Mouse (Mus musculus) liver, embryonic 18 days (tissue): ENCODE data around the gene Alkbh6. TPM values are rescaled to one million over a fixed set of nuclear protein-coding genes. Genes with fewer than 3 reads are reported as not detected.

Source experiments
- polyA plus RNA-seq: library from polyadenylated mRNA; depleted of rRNA; stranded (reverse); fragments of >200 nt; gene quantifications from 2 replicates; pipeline ENCODE4 v1.2.3, GENCODE M21; 2012; rRNA removed

Gene Alkbh6
- polyA plus RNA-seq = 18.7 and 21.2 TPM in 2 replicates

DNA sequence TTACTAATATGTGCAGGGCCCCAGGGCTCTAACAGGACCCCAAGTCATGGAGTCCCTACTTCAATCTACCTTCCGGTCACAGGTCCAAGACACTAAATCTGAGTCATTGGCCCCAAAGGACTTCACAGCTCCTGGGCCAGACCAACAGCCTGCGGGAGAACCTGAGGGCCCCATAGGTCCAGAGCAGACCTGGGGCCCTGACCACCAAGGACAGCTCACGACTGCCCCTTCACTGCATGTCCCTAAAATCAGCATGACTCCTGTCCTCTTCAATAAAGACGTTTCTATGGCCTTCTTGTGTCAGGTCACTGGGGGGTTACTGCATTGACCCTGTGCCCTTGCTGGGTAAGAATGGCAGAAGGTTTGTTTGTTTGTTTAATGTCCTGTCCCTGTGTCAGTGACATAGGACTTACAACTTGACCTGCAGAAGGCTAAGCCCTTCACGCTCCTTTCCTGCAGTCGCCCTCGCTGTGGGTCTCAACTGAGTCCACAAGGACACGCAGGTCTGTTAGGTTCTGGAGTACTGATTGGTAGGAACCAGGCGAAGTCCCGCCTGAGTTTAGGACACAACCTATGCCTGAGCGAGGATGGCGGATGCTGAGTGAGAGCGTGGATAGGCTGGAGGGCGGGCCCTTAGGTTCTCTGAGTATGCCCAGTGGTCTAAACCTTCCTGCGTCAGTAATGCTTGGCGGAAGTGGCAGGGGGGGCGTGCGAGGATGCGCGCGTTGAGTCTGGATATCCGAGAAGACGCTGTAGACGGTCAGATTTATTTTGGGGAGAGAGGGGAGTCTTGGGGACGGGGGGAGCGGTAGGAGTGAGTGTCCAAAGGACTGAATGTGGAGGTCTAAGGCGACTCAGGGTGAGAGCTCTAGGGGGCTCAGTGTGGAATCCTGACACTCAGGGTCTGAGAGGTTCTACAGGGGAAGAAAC, at the start of gene Alkbh6:
TSS of gene Alkbh6 (plus strand) at position 642 of the 930 bp plus-strand sequence.

DNA sequence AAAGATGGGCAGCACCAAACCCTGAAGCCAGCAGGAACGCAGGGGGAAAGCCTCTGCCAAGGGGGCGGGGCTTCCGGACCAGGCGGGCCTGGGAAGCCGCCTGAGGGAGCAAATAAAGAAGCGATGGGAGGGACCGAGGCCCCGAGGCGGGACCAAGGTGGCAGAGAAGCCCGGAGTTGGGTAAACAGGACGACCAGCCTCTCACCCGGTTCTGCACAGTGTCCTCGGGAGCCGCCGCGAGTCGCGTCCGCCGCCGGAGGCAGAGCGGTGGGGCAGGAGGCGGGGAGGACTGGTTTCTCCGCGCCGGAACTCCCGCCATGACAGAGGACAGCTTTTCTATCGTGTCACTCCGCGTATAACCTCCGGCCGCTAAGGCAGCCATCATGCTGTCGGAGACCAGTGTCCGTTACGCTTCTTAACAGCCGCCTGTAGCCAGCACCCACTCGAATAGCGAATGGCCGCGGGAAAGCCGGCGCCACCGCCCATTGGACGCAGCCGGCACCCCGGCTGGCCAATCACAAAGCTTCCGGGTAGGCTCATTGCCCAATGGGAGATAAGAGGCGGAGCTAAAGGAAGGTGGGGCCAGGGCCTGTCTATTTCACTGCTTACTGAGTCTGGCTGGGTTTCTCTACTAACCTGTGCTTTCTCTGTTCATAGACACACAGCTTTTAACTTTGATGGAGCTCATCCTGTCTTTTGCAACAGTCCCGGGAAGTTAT, 28.4 kb upstream of the Alkbh6 start, which contains the start of the genes Thap8 and Wdr62:
TSS of gene Thap8 (plus strand) at position 144 of the 719 bp plus-strand sequence.
TSS of gene Wdr62 (minus strand) at position 469 of the 719 bp plus-strand sequence.

DNA sequence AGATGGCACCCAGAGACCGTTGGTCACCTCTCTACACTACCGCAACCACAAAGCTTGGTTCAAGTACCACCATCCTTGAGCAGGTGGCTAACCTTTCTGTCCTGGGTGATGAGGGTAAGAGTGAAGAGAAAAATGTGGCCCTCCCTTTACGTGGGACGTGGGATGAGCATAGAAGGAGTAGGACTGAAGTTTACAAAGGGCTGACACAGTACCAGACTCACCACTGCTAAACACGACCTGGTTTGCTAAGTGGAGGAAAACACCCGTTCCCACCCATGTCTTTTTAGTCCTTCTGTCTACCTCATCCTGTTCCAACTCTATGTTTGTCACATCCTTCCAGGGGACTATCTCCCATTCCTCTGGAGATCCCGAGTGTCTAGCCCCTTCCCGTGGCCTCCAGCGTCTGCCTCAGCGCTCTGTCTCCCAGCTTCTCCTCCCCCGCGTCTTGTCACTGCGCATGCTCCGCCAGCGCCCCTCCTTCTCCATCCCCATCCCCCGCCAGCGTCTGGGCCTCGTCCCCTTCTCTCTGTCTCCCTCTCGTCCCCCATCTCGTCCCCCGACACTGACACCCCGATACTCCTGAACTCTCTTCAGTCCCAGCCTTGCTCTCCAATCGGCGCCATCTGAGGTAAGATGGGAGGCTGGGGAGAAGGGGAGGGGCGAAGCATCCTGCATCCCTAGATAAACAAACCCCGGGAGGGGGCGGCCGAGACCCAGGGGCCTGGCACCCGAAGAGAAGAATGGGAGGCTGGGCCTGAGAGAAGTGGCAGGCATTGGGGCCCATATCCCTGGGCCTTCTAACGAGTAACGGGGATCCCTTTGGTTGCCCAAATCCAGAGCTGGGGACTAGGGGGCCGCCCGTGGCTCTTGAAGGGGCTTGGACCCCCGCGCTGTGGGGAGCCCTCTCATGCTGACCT, 17.0 kb upstream of the Alkbh6 start, which contains the start of gene Clip3:
TSS of gene Clip3 (plus strand) at position 514 of the 917 bp plus-strand sequence.

DNA sequence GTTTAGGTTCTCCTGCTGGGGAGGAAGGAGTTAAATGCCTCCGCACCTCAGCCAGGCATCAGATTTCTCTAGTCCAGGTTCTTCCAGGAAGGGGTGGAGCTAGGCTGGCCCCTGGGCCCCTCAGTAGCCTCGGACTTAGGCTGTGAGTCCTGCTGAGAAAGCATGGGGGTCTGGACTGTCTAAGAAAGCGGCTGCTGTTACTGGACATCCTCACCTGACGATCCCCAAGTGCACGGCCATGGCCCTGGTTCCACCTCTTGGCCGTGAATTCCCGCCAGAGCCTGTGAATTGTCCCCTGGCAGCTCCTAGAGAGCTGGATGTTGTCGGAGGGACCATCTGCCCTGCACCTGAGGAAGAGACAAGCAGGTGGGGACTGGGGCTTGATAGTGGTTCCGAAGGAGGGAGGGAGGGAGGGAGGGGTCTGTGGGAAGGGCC, 6.2 kb downstream of the Alkbh6 start, which contains the start of gene Syne4:
TSS of gene Syne4 (plus strand) at position 87 of the 435 bp plus-strand sequence.

DNA sequence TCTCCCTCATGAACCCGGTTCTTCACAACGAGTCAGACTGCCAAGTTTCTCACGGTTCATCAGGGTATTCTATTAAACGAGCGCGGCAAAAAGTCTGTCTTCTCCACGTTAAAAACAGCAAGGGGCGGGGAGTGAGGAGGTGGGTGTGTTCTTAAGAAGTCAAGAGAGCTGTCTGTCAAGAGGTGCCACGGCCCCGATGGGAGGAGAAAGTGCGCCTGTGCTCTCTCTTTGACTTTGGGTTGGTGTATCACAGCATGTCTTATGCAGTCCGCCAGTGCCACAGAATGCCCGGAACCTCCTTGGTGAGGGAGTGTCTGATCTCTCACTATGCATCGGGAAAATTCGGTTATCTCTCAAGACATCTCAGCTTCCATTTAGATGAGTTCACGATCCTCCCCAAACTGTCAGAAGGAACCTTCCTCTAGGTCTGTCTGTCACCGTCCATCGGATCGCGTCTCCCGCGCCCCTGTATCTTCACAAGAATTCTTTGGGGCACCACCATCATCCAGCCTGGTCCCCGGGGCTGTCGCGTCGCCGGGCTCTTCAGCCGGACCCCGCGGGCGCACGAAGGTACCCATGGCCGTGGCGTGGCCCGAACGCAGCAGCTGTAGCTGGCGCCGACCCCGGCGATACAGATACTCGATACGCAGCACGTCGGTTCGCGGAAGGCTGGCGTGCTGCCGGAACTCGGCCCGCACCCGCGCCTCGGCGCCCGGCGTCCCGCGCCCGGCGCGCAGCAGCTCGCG, 13.2 kb downstream of the Alkbh6 start, which contains the start of gene E130208F15Rik:
TSS of gene E130208F15Rik (plus strand) at position 202 of the 746 bp plus-strand sequence.

DNA sequence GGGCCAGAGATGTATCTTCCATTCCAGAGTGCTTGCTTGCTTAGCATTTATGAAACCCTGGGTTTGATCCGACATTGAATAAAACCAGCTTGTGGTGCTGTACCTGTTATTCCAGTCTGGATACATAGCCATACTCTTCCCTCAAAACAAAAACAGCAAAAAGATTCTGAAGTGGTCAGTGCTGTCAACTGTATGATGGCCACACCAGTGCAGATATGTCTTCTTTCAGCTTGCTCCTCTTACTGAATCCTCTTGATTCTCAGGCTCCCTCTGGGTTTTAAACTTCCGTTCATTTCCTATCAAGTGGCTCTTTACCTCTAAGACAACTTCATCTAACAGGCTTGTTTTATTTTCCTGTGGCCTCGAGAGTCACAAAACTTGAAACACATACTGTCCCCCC, 15.3 kb downstream of the Alkbh6 start, which contains the start of gene Sdhaf1:
TSS of gene Sdhaf1 (minus strand) at position 101 of the 400 bp plus-strand sequence.

DNA sequence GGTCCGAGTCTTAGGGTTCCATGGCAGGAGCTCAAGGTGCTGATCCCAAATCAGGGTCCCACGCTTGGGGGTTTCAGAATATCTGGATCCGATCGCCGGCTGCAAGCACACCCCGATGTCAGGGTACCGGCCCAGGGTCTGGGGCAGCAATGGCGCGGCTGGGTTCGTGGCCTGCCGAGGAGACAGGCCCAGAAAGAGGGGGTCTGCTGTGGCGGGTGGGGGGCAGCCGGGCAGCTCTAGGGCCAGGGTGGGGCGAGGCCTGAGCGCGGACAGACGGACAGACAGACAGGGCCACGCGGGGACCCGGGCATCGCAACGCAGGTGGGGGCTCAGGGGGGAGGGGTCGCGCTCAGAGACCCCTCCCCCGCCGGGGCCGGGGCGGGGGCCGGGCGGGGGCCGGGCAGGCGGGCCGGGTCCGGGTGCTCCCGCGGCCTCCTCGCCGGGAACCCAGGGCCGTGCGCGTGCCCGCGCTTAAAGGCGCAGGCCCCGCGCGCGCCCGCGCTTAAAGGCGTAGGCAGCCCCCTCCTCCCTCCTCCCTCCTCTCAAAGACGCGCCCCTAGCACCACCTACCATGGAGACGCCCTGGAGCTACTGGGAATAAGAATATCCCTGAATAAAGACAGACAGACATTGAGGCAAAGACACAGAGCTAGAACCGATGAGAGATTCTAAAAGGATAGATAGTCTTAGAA, 54.3 kb downstream of the Alkbh6 start, which contains the start of gene Lrfn3:
TSS of gene Lrfn3 (minus strand) at position 121 of the 692 bp plus-strand sequence.

Other genes with a start within 250 kb of the Alkbh6 start
- gene Zfp82, start 235.8 kb upstream of the Alkbh6 start, polyA plus RNA-seq = 0.34 and 0.35 TPM in 2 replicates
- 0.04 and 0.05 TPM in 2 replicates for gene Gm26920, start 218.3 kb upstream of the Alkbh6 start, polyA plus RNA-seq
- gene Zfp566, start 218.2 kb upstream of the Alkbh6 start, polyA plus RNA-seq = 0.59 and 0.87 TPM in 2 replicates
- gene Zfp260, start 213.9 kb upstream of the Alkbh6 start, polyA plus RNA-seq = 7.9 and 8.2 TPM in 2 replicates
- 0.58 and 0.79 TPM in 2 replicates for gene Zfp382, start 186.8 kb upstream of the Alkbh6 start, polyA plus RNA-seq
- 19.5 and 20.2 TPM in 2 replicates for gene Zfp146, start 139.0 kb upstream of the Alkbh6 start, polyA plus RNA-seq
- 8.5 and 12.2 TPM in 2 replicates for gene Cox7a1, start 124.6 kb upstream of the Alkbh6 start, polyA plus RNA-seq
- 118 and 128 TPM in 2 replicates for gene Capns1, start 109.9 kb upstream of the Alkbh6 start, polyA plus RNA-seq
- gene Polr2i, start 76.8 kb upstream of the Alkbh6 start, polyA plus RNA-seq = 52.4 and 53.8 TPM in 2 replicates
- 16.3 and 18.1 TPM in 2 replicates for gene Tbcb, start 76.4 kb upstream of the Alkbh6 start, polyA plus RNA-seq
- gene Ovol3, start 73.0 kb upstream of the Alkbh6 start, polyA plus RNA-seq = not detected in 2 replicates
- 0.03 and 0.06 TPM in 2 replicates for gene Thap8, start 28.6 kb upstream of the Alkbh6 start, polyA plus RNA-seq
- gene Wdr62, start 28.3 kb upstream of the Alkbh6 start, polyA plus RNA-seq = 7.1 and 8.5 TPM in 2 replicates
- gene Clip3, start 17.0 kb upstream of the Alkbh6 start, polyA plus RNA-seq = 0.48 and 1.3 TPM in 2 replicates
- gene Syne4, start 6.1 kb downstream of the Alkbh6 start, polyA plus RNA-seq = 33.6 and 40.1 TPM in 2 replicates
- 0.35 and 0.37 TPM in 2 replicates for gene E130208F15Rik, start 13.0 kb downstream of the Alkbh6 start, polyA plus RNA-seq
- 6.4 and 7.1 TPM in 2 replicates for gene Sdhaf1, start 15.2 kb downstream of the Alkbh6 start, polyA plus RNA-seq
- gene Lrfn3, start 54.1 kb downstream of the Alkbh6 start, polyA plus RNA-seq = 4.1 and 4.2 TPM in 2 replicates
- gene Tyrobp, start 105.0 kb downstream of the Alkbh6 start, polyA plus RNA-seq = 219 and 235 TPM in 2 replicates
- gene Hcst, start 111.1 kb downstream of the Alkbh6 start, polyA plus RNA-seq = 9.2 and 10.5 TPM in 2 replicates
- gene Nfkbid, start 113.0 kb downstream of the Alkbh6 start, polyA plus RNA-seq = 1.9 TPM in 2 replicates
- 2.4 and 2.6 TPM in 2 replicates for gene Aplp1, start 136.8 kb downstream of the Alkbh6 start, polyA plus RNA-seq
- 0.08 and 0.24 TPM in 2 replicates for gene Kirrel2, start 149.0 kb downstream of the Alkbh6 start, polyA plus RNA-seq
- gene Nphs1, start 149.6 kb downstream of the Alkbh6 start, polyA plus RNA-seq = 0.01 and 0.06 TPM in 2 replicates
- 170 and 183 TPM in 2 replicates for gene Prodh2, start 184.9 kb downstream of the Alkbh6 start, polyA plus RNA-seq
- 3.4 and 4.6 TPM in 2 replicates for gene Arhgap33, start 226.3 kb downstream of the Alkbh6 start, polyA plus RNA-seq
- 3.5 and 4.6 TPM in 2 replicates for gene Hspb6, start 243.5 kb downstream of the Alkbh6 start, polyA plus RNA-seq
- 3.4 and 6.2 TPM in 2 replicates for gene Proser3, start 243.6 kb downstream of the Alkbh6 start, polyA plus RNA-seq